Mouse (Mus musculus) embryonic facial prominence, embryonic 14.5 days (tissue): ENCODE data around the gene Gatd1. TPM values are rescaled to one million over a fixed set of nuclear protein-coding genes. Genes with fewer than 3 reads are reported as not detected.
A peak's percentile ranks its signal among the peaks of the same experiment; 100 is the strongest.
"Not testable (repeated sequence)": the region's sequence is repeated elsewhere in the genome, so short reads cannot be mapped to it uniquely, and the experiment has no call there.

ENCODE experiments used
- ATAC-seq: fragments of 200-750 bp; cut with Nextera tagmentation; 2 replicates; pipeline ENCODE4 v1.8.0; 2017; ENCODE audit warnings: low read depth, moderate number of reproducible peaks, moderate TSS enrichment
- DNase-seq: peaks from one replicate; pipeline ENCODE4 v3.0.0-alpha.2; 2015; ENCODE audit warnings: low spot score
- H3K27ac ChIP-seq: fragments of 300-500 bp; sonication (generic); replicated peaks from 2 replicates; pipeline ENCODE4 v1.5.1; 2014; ENCODE audit warnings: low read depth, mild to moderate bottlenecking, low read length, moderate library complexity
- H3K27me3 ChIP-seq: fragments of 300-500 bp; sonication (generic); replicated peaks from 2 replicates; pipeline ENCODE4 v1.6.1; 2014; ENCODE audit warnings: low read length; ENCODE audit not compliant: control insufficient read depth, insufficient read depth
- H3K36me3 ChIP-seq: fragments of 300-500 bp; sonication (generic); 2 replicates; pipeline ENCODE4 v1.6.1; 2014; ENCODE audit warnings: low read length, mixed read lengths; ENCODE audit not compliant: control insufficient read depth, insufficient read depth
- H3K4me1 ChIP-seq: fragments of 300-500 bp; sonication (generic); 2 replicates; pipeline ENCODE4 v1.6.1; 2014; ENCODE audit warnings: antibody characterized with exemption, low read length; ENCODE audit not compliant: control insufficient read depth, insufficient read depth
- H3K4me2 ChIP-seq: fragments of 300-500 bp; sonication (generic); 2 replicates; pipeline ENCODE4 v1.6.1; 2014; ENCODE audit warnings: low read depth, mild to moderate bottlenecking, low read length, moderate library complexity, mixed read lengths
- H3K4me3 ChIP-seq: fragments of 300-500 bp; sonication (generic); 2 replicates; pipeline ENCODE4 v1.5.1; 2014; ENCODE audit warnings: low read depth, mild to moderate bottlenecking, low read length
- H3K9ac ChIP-seq: fragments of 300-500 bp; sonication (generic); 2 replicates; pipeline ENCODE4 v1.6.1; 2014; ENCODE audit warnings: low read depth, mild to moderate bottlenecking, low read length, moderate library complexity, mixed read lengths
- H3K9me3 ChIP-seq: fragments of 300-500 bp; sonication (generic); 2 replicates; pipeline ENCODE4 v1.6.1; 2016; ENCODE audit warnings: low read length; ENCODE audit not compliant: control insufficient read depth
- WGBS: fragments of 180-500 bp; shearing (Covaris S2); extraction: QIAGEN DNeasy Blood & Tissue Kit; methylation state at CpG from one replicate; pipeline ENCODE4 v1.1.7; 2014; 5-methylcytosine and 5-hydroxymethylcytosine counted together
- polyA plus RNA-seq: library from polyadenylated mRNA; unstranded; fragments of >200 nt; fragmentation: Nextera tagmentation; extraction: Ambion mirVana; gene quantifications from 2 replicates; pipeline ENCODE4 v1.2.1, GENCODE M21; 2014

Gene Gatd1
- polyA plus RNA-seq, 1 experiment from 2014 or later, result 37.1 TPM

DNA sequence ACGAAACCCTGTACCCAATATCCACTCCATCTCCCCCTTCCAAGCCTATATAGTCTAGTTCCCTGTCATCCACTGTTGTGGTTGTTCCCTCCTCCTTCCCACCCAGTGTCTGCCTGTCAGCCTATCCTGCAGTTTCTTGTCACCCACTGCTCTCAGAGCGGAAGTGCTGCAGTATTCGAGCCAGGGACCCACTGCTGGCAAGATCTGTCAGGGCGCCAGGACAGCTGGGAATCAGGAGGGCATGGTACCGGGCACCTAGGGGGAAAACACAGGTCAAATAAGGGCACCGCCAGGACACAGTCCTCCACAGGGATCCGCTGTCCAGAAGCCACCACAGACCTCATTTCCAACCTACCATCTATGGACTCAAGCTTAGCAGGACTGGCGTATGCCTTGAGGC, 3.3 kb downstream of the Gatd1 start:
- WGBS, result 92% methylated on average over 8 of the region's 8 CpGs
- no peak for ATAC-seq
- H3K27ac ChIP-seq, result no peak overlapping the region
- H3K9me3 ChIP-seq, result no peaks in the 10 kb centered on the region
- H3K4me3 ChIP-seq, result no peak overlapping the region
- peaks cover 38% of the 10 kb centered on the region for H3K36me3 ChIP-seq
- no peak overlapping the region for H3K9ac ChIP-seq
- H3K4me1 ChIP-seq, result no peaks in the 10 kb centered on the region
- no peaks in the 10 kb centered on the region for H3K27me3 ChIP-seq
- H3K4me2 ChIP-seq, result no peak overlapping the region
- no peak for DNase-seq

DNA sequence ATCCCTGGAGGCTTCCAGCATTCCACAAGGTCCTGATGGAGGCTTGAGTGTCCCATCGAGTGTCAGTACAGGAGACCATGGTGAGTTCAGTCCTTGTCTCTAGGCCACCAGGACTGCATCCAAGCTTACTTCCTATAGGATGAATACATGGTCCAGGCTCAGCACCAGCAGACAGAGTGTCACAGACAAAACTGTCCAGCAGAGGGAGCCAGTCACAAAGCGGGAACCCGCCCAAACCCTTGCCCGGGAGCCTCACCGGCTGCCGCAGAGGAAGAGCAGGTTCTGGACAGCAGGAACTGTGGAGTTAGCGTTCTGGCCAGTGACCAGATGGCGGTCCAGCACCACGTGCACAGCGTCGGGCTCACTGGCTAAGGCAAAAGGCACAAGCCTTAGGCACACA, 5.1 kb downstream of the Gatd1 start:
- DNase-seq, result peak; percentile 85
- Histone ChIP-seq H3K4me1 (no peaks in the 10 kb centered on the region), H3K9me3 (no peaks in the 10 kb centered on the region), H3K4me2 (no peak overlapping the region), H3K27ac (no peak overlapping the region), H3K9ac (no peak overlapping the region), H3K27me3 (no peaks in the 10 kb centered on the region), H3K36me3 (peaks cover 38% of the 10 kb centered on the region), H3K4me3 (no peak overlapping the region)
- 9% methylated on average over 11 of the region's 11 CpGs for WGBS
- ATAC-seq, result peak; percentile 78

DNA sequence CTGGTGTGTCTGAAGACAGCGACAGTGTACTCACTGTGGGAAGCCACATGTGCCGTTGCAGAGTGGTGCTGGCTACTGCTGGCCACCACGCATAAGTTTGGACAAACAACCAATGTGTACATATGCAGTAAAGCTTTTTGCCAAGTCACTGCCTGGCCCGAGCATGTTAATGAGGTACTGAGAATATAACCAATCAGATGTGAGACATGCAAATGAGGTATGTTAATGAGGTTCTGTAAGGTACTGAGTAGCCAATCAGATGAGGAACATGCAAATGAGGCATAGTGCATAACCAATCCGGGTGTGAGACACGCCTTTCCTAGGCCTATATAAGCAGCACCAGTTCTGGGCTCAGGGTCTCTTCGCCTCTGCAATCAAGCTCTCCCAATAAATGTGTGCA, 6.3 kb downstream of the Gatd1 start:
- not testable (repeated sequence) for H3K9me3 ChIP-seq, ATAC-seq, H3K9ac ChIP-seq, DNase-seq, H3K27ac ChIP-seq, H3K4me2 ChIP-seq, H3K4me3 ChIP-seq, H3K4me1 ChIP-seq, H3K27me3 ChIP-seq
- H3K36me3 ChIP-seq, result peaks cover 45% of the 10 kb centered on the region
- whole genome bisulfite sequencing, result 93% methylated on average over 6 of the region's 7 CpGs

DNA sequence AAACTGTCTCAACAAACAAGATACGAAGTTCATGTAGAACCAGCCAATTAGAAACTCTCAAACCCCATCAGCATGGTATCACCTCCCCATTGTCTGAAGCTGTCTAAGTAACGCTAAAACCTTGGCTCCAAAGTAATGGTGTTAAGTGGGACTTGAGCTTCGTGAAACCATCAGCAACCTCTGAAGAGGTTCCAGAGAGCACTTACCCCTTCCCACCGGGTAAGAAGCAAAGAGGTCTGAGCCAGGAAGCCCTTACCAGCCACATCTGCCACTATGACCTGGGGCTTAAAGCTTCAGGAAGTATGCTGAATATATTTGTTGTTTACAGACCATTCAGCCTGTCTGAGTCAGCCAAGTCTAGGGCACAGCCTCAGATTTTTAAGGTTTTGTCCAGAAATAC, 8.5 kb downstream of the Gatd1 start:
- H3K27me3 ChIP-seq, result no peaks in the 10 kb centered on the region
- H3K36me3 ChIP-seq, result peaks cover 54% of the 10 kb centered on the region
- 80% methylated on average over 4 of the region's 4 CpGs for WGBS
- no peaks in the 10 kb centered on the region for H3K9me3 ChIP-seq
- H3K4me3 ChIP-seq, result no peak overlapping the region
- no peak for DNase-seq
- H3K4me1 ChIP-seq, result no peaks in the 10 kb centered on the region
- no peak overlapping the region for H3K27ac ChIP-seq
- H3K9ac ChIP-seq, result no peak overlapping the region
- no peak overlapping the region for H3K4me2 ChIP-seq
- no peak for ATAC-seq

DNA sequence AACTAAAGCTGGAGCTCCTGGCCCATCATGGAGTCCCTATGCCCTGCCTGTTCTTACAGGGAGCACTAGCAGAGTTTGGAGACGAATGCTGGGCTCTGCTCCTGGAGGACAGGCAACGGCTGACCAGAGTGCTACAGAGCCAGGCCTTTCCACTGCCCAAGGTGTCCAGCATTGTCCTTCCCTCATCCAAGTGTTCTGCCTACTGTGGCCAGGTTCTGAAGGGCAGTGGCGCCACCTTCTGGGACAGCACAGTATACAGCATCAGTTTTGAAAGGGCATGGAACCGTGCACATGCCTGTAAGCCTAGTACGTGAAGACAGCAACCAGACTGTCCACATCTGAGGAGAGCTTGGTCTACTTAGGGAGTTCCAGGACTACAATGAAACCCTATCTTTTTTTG, 10.6 kb downstream of the Gatd1 start:
- peaks cover 53% of the 10 kb centered on the region for H3K36me3 ChIP-seq
- H3K27ac ChIP-seq, result no peak overlapping the region
- H3K4me3 ChIP-seq, result no peak overlapping the region
- DNase-seq (peak; percentile 42), ATAC-seq (peak; percentile 53; the same call in 1 of the 2 replicates)
- H3K9ac ChIP-seq, result no peak overlapping the region
- 53% methylated on average over 5 of the region's 5 CpGs for WGBS
- H3K9me3 ChIP-seq, result no peaks in the 10 kb centered on the region
- H3K4me2 ChIP-seq, result no peak overlapping the region
- H3K4me1 ChIP-seq, result no peaks in the 10 kb centered on the region
- H3K27me3 ChIP-seq, result no peaks in the 10 kb centered on the region

DNA sequence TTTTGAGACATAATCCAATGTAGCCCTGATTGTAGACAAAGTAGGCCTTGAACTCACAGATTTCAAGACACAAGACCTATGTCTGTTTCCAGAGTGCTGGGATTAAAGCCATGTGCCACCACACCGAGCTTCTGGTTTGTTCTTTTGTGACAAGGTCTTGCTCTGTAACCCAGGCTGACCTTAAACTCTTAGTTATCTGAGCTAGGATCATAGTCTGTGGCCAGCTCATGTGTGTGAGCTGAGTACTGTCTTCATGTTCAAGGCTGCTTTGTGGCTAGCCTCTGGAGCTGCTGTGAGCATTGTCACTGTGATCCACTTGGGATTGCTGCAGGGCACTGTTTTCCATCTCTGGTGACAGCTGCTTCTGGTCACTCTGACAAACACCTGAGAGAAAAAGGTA, 18.6 kb downstream of the Gatd1 start:
- 61% methylated on average over 1 of the region's 1 CpGs for WGBS
- Histone ChIP-seq H3K9ac (no peak overlapping the region), H3K27me3 (no peaks in the 10 kb centered on the region)

DNA sequence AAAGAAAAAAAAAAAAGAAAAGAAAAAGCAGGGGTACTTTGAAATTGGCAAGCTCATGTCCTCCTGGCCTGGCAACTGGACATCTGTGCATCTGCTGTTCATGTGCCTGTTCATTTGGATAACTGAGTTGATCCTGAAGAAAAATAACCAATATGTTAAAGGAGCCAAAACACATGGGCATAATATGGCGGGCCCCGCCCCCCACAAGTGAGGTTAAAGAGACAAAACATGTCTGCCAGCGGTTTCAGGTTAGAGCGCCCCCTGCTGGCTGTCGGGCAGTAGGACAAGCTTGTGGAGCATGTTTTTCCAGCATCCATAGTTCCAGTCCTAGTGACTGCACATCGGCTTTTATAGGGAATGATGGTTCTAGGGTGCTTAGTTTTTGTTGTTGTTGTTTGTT, 19.2 kb downstream of the Gatd1 start:
- H3K9ac ChIP-seq, result no peak overlapping the region
- WGBS, result 11% methylated on average over 6 of the region's 6 CpGs
- no peaks in the 10 kb centered on the region for H3K27me3 ChIP-seq
- no peaks in the 10 kb centered on the region for H3K9me3 ChIP-seq
- no peak overlapping the region for H3K27ac ChIP-seq
- no peak overlapping the region for H3K4me2 ChIP-seq
- DNase-seq (peak; percentile 49), ATAC-seq (no peak)
- peaks cover 33% of the 10 kb centered on the region for H3K36me3 ChIP-seq
- no peak overlapping the region for H3K4me3 ChIP-seq
- H3K4me1 ChIP-seq, result peaks cover 8% of the 10 kb centered on the region

More for the DNA sequence above, 18.6 kb downstream of the Gatd1 start:
- Histone ChIP-seq H3K4me1 (peaks cover 8% of the 10 kb centered on the region), H3K27ac (no peak overlapping the region), H3K9me3 (no peaks in the 10 kb centered on the region), H3K36me3 (peaks cover 39% of the 10 kb centered on the region), H3K4me3 (no peak overlapping the region), H3K4me2 (no peak overlapping the region)
- no peak for DNase-seq
- no peak for ATAC-seq

DNA sequence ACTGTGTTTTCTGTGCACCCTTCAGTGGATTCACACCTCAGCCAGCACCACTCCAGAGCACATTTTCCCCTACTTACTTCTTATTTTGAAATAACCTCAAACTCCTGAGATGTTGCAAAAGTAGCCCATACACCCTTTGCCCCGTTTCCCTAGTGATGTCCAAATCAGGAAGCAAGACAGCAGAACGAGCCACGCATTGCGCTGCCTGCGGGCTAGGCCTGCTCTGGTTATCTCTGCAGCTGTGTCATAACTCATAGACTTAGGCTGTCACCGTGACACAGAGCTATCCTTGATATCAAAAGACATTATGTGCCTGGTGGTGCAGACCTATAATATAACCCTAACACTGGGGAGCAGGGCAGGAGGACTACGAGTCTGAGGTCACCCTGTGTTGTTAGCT, 19.8 kb downstream of the Gatd1 start:
- H3K36me3 ChIP-seq, result peaks cover 28% of the 10 kb centered on the region
- ATAC-seq (no peak), DNase-seq (no peak)
- no peak overlapping the region for H3K9ac ChIP-seq
- H3K4me2 ChIP-seq, result no peak overlapping the region
- no peak overlapping the region for H3K27ac ChIP-seq
- WGBS, result 85% methylated on average over 7 of the region's 7 CpGs
- H3K4me3 ChIP-seq, result no peak overlapping the region
- no peaks in the 10 kb centered on the region for H3K27me3 ChIP-seq
- no peaks in the 10 kb centered on the region for H3K9me3 ChIP-seq
- peaks cover 8% of the 10 kb centered on the region for H3K4me1 ChIP-seq

DNA sequence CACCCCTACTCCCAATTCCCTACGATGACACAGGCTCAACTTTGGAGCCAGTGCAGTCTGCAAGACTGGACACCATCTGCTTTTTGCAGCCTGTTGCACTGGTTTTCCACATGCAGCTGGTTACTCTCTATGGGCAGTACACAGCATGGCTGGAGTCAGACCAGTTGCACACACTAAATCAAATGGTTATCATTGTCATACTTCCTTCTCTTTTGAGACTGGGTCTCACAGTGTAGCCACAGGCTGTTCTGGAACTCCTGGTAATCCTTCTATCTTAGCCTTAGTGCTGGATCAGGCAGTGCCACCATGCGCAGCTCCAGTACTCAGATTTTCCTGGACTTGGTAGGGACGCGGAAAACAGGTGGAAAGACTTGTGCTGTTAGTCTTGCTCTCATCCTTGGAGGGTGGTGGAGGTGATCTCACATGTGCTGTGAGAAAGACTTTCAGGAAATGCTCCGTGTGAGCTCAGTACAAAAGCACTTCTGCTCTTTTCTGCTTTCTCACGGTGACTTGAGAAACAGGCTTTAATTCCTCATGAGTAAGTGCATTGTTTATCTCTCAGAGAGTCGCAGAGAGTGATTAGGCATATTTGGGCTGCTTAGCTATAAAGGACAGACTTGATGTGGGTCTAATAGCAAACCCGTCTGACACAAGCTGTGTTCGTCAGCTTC, 21.2 kb downstream of the Gatd1 start:
- Histone ChIP-seq H3K27ac (no peak overlapping the region; the same call in 1 of the 2 replicates), H3K36me3 (peaks cover 14% of the 10 kb centered on the region), H3K4me2 (peak overlapping the region; percentile 93), H3K9me3 (no peaks in the 10 kb centered on the region), H3K4me3 (peak overlapping the region; percentile 73), H3K9ac (peak overlapping the region; percentile 70), H3K27me3 (no peaks in the 10 kb centered on the region), H3K4me1 (peaks cover 8% of the 10 kb centered on the region)
- WGBS, result 34% methylated on average over 9 of the region's 9 CpGs
- no peak for DNase-seq
- ATAC-seq, result peak; percentile 0; the same call in 1 of the 2 replicates
